Mouse (Mus musculus): ENCODE measurements at regions not wholly inside any gene's neighbourhood (a gene's known extent, or its start where the extent isn't known, plus 50 kb on each side); places are given as distances from the start of the nearest gene placed in this dataset.

DNA sequence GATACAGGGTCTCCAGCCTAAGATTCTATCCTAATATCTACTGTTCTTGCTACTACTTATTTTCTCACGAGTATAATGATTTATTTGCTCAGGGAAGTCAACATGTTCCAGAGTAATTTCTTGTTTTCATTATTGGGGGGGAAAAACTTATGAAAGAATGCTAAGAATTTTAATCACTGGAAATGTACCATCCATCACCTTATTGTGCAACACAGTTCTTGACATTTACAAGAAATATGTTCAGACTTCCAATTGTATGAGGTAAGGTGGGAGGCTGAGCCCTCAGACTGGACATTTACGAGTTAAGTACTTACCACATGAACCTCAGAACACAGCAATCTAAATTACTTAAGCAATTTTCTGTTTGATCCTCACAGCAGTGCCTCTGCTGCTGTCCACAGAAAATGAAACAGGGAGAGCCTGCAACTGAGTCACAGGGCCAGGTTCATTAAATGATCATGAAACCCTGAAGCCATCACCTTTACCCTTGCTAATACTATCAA is 118.1 kb upstream of the Tmtc1 start:
- no peak for TF ChIP-seq CTCF (IDR thresholded peaks at IDR 0.05; ENCODE audit: low read depth)
- no peak for TF ChIP-seq EP300 (optimal IDR thresholded peaks at IDR 0.05)

Measured in stomach, postnatal 0 days (tissue).